Mouse (Mus musculus): ENCODE results near the gene Gm3839. TPM values are rescaled to one million over a fixed set of nuclear protein-coding genes. Genes with fewer than 3 reads are reported as not detected.

Gm3839 gene
- 1 to 10 TPM in 1 of 2 experiments, under 1 TPM in 1; 0.41 to 3.5 TPM for polyA plus RNA-seq (2012; fragmentation: generic; extraction: Trizol)

DNA sequence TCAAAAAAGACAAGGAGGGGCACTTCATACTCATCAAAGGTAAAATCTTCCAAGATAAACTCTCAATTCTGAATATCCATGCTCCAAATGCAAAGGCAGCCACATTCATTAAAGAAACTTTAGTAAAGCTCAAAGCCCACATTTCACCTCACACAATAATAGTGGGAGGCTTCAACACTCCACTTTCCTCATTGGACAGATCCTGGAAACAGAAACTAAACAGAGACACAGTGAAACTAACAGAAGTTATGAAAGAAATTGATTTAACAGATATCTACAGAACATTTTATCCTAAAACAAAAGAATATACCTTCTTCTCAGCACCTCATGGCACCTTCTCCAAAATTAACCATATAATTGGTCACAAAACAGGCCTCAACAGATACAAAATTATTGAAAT is at the start of gene Gm3839:
Gm3839 (minus strand) TSS at position 101 of the 400 bp plus-strand sequence.

Other genes starting within 250 kb of the Gm3839 start
- not detected for gene Fhit, start 194.7 kb downstream of the Gm3839 start, polyA plus RNA-seq (2012; fragmentation: generic; extraction: Trizol)
- 1 to 10 TPM in 1 of 2 experiments, under 1 TPM in 1; 0.69 to 4.7 TPM for gene Ptprg, start 196.8 kb upstream of the Gm3839 start, polyA plus RNA-seq (2012; fragmentation: generic; extraction: Trizol)